Mouse (Mus musculus): ENCODE measurements around the gene Arhgef17. TPM values are rescaled to one million over a fixed set of nuclear protein-coding genes. Genes with fewer than 3 reads are reported as not detected.

The Arhgef17 gene
- total RNA-seq, 1 experiment, result 23.2 TPM

DNA sequence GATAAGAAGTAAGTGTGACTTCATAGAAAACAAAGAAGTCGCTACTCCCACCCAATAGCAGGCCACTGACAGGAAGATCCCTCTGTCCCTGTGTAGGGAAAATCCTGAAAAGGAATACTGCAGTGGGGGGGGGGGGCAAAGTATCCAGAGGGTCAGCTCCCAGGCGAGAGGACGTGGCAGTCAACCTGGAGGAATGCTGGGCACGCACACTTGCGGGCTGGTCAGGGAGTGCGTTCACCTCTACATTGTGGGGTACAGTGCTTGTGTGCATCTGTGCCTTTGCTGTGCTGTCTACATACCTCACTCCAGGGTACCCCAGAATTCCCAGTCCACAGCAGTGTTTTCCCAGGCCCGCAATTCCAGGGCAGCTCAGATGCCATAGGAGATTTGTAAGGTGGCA, 34.1 kb upstream of the Arhgef17 start:
- Histone ChIP-seq H3K9ac (ENCODE audit: insufficient read depth, low read depth, low read length, poor library complexity, severe bottlenecking) (no peak overlapping the region), H3K9me3 (ENCODE audit: control insufficient read depth, insufficient read depth, low read depth, low read length) (no peaks in the 10 kb centered on the region), H3K4me1 (ENCODE audit: control insufficient read depth in 2 of 2, insufficient read depth in 2 of 2, low read length in 2 of 2, poor library complexity in 1 of 2) (peaks cover 0 to 6% of the 10 kb centered on the region in 2 experiments; a peak in 1 of 4 replicates), H3K27ac (ENCODE audit: insufficient read depth, low read depth, low read length, poor library complexity, severe bottlenecking) (no peak overlapping the region), H3K36me3 (ENCODE audit: control insufficient read depth, insufficient read depth, low read length, poor library complexity, severe bottlenecking) (no peaks in the 10 kb centered on the region), H3K4me3 (ENCODE audit: insufficient read depth in 1 of 2, low read depth in 1 of 2, low read length in 2 of 2, poor library complexity in 1 of 2, severe bottlenecking in 1 of 2) (no peak overlapping the region)
- in situ Hi-C loops (cut with MboI; ENCODE audit: low sequenced_read_pairs in 2 of 2, unreplicated experiment in 2 of 2), result no loop called here
- TF ChIP-seq HCFC1 (IDR thresholded peaks at IDR 0.05; ENCODE audit: borderline replicate concordance, insufficient read depth, low read length) (no peak), MAFK (IDR thresholded peaks at IDR 0.05; ENCODE audit: insufficient read depth, low read depth, low read length) (no peak), ZNF384 (IDR thresholded peaks at IDR 0.05; ENCODE audit: low read depth, low read length) (no peak), ZC3H11A (IDR thresholded peaks at IDR 0.05; ENCODE audit: borderline replicate concordance, low read depth, low read length) (no peak), CHD2 (IDR thresholded peaks at IDR 0.05; ENCODE audit: low read depth, low read length) (no peak)
- no peak for DNase-seq (ENCODE audit: low read depth, low spot score)

DNA sequence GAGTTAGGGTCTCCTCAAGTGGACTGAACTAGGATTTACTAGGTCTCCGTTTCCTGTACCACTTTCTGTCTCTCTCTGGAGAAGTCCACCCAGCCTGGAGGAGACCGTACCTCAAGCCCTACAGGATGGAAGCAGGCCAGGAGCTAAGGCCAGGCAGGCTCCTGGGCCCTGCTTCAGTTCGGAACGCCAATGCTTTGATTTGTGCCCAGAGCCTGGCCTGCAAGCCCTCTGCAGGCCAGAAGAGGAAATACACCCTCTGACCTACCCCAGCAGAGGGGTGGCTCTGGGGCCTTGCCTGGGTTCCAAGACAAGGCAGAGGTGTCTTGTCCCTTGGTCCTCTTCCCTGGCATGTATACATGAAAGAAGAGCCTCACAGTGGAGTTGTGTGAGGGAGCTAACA, 33.2 kb upstream of the Arhgef17 start:
- H3K4me3 ChIP-seq (ENCODE audit: insufficient read depth in 1 of 2, low read depth in 1 of 2, low read length in 2 of 2, poor library complexity in 1 of 2, severe bottlenecking in 1 of 2), result no peak overlapping the region
- no peaks in the 10 kb centered on the region for H3K9me3 ChIP-seq (ENCODE audit: control insufficient read depth, insufficient read depth, low read depth, low read length)
- in situ Hi-C loops (cut with MboI; ENCODE audit: low sequenced_read_pairs in 2 of 2, unreplicated experiment in 2 of 2), result no loop called here
- TF ChIP-seq ZC3H11A (IDR thresholded peaks at IDR 0.05; ENCODE audit: borderline replicate concordance, low read depth, low read length), result 0 out of 2 replicates have a peak, but pooled peaks have one; percentile 2
- TF ChIP-seq ZNF384 (IDR thresholded peaks at IDR 0.05; ENCODE audit: low read depth, low read length), result no peak
- no peak overlapping the region for H3K27ac ChIP-seq (ENCODE audit: insufficient read depth, low read depth, low read length, poor library complexity, severe bottlenecking)
- 0 out of 4 replicates have a peak, but pooled peaks cover 0 to 4% of the 10 kb centered on the region in 2 experiments for H3K4me1 ChIP-seq (ENCODE audit: control insufficient read depth in 2 of 2, insufficient read depth in 2 of 2, low read length in 2 of 2, poor library complexity in 1 of 2)
- DNase-seq (ENCODE audit: low read depth, low spot score), result no peak
- no peaks in the 10 kb centered on the region for H3K36me3 ChIP-seq (ENCODE audit: control insufficient read depth, insufficient read depth, low read length, poor library complexity, severe bottlenecking)
- H3K9ac ChIP-seq (ENCODE audit: insufficient read depth, low read depth, low read length, poor library complexity, severe bottlenecking), result no peak overlapping the region

- DNase-seq (ENCODE audit: low read depth, low spot score), result no peak
- TF ChIP-seq ZNF384 (IDR thresholded peaks at IDR 0.05; ENCODE audit: low read depth, low read length) (no peak), ZC3H11A (IDR thresholded peaks at IDR 0.05; ENCODE audit: borderline replicate concordance, low read depth, low read length) (no peak), MAFK (IDR thresholded peaks at IDR 0.05; ENCODE audit: insufficient read depth, low read depth, low read length) (no peak), CHD2 (IDR thresholded peaks at IDR 0.05; ENCODE audit: low read depth, low read length) (no peak), HCFC1 (IDR thresholded peaks at IDR 0.05; ENCODE audit: borderline replicate concordance, insufficient read depth, low read length) (no peak)
- no peaks in the 10 kb centered on the region for H3K36me3 ChIP-seq (ENCODE audit: control insufficient read depth, insufficient read depth, low read length, poor library complexity, severe bottlenecking)
- H3K9ac ChIP-seq (ENCODE audit: insufficient read depth, low read depth, low read length, poor library complexity, severe bottlenecking), result no peak overlapping the region
- 0 out of 4 replicates have a peak, but pooled peaks cover 0 to 4% of the 10 kb centered on the region in 2 experiments for H3K4me1 ChIP-seq (ENCODE audit: control insufficient read depth in 2 of 2, insufficient read depth in 2 of 2, low read length in 2 of 2, poor library complexity in 1 of 2)
- no peak overlapping the region for H3K4me3 ChIP-seq (ENCODE audit: insufficient read depth in 1 of 2, low read depth in 1 of 2, low read length in 2 of 2, poor library complexity in 1 of 2, severe bottlenecking in 1 of 2)
- H3K9me3 ChIP-seq (ENCODE audit: control insufficient read depth, insufficient read depth, low read depth, low read length), result no peaks in the 10 kb centered on the region
- in situ Hi-C loops (cut with MboI; ENCODE audit: low sequenced_read_pairs in 2 of 2, unreplicated experiment in 2 of 2), result no loop called here
- H3K27ac ChIP-seq (ENCODE audit: insufficient read depth, low read depth, low read length, poor library complexity, severe bottlenecking), result no peak overlapping the region
Measured at GRCm38 (mm10) chr7:100964242-100964641, 32.3 kb upstream of the Arhgef17 start.

GRCm38 (mm10) chr7:100963381-100963780, 31.5 kb upstream of the Arhgef17 start:
- Histone ChIP-seq H3K4me1 (ENCODE audit: control insufficient read depth in 2 of 2, insufficient read depth in 2 of 2, low read length in 2 of 2, poor library complexity in 1 of 2) (0 out of 4 replicates have a peak, but pooled peaks cover 0 to 2% of the 10 kb centered on the region in 2 experiments), H3K36me3 (ENCODE audit: control insufficient read depth, insufficient read depth, low read length, poor library complexity, severe bottlenecking) (no peaks in the 10 kb centered on the region), H3K9ac (ENCODE audit: insufficient read depth, low read depth, low read length, poor library complexity, severe bottlenecking) (no peak overlapping the region), H3K9me3 (ENCODE audit: control insufficient read depth, insufficient read depth, low read depth, low read length) (no peaks in the 10 kb centered on the region), H3K27ac (ENCODE audit: insufficient read depth, low read depth, low read length, poor library complexity, severe bottlenecking) (no peak overlapping the region), H3K4me3 (ENCODE audit: insufficient read depth in 1 of 2, low read depth in 1 of 2, low read length in 2 of 2, poor library complexity in 1 of 2, severe bottlenecking in 1 of 2) (no peak overlapping the region)
- TF ChIP-seq CHD2 (IDR thresholded peaks at IDR 0.05; ENCODE audit: low read depth, low read length) (no peak), ZNF384 (IDR thresholded peaks at IDR 0.05; ENCODE audit: low read depth, low read length) (no peak), HCFC1 (IDR thresholded peaks at IDR 0.05; ENCODE audit: borderline replicate concordance, insufficient read depth, low read length) (no peak), ZC3H11A (IDR thresholded peaks at IDR 0.05; ENCODE audit: borderline replicate concordance, low read depth, low read length) (no peak), MAFK (IDR thresholded peaks at IDR 0.05; ENCODE audit: insufficient read depth, low read depth, low read length) (no peak)
- DNase-seq (ENCODE audit: low read depth, low spot score), result no peak
- in situ Hi-C loops (cut with MboI; ENCODE audit: low sequenced_read_pairs in 2 of 2, unreplicated experiment in 2 of 2), result no loop called here

DNA sequence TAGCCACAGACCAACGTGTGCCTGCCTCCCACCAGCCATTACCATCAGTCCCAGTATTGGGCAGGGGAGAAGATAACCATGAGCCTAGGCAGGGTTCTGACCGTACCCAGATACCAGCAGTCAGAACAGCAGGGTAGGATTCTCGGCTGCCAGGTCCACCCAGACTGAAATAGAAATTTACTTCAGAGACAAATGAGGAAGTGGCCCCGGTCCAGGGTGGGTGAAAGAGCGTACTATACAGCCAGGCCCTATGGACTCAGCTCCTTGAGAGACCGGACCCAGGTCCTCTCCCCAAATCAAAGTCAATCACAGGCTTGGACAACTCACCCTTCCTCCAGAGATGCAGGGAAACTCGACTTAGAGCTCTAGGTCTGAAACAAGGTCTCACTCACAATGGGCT, 29.2 kb upstream of the Arhgef17 start:
- Histone ChIP-seq H3K4me1 (ENCODE audit: control insufficient read depth in 2 of 2, insufficient read depth in 2 of 2, low read length in 2 of 2, poor library complexity in 1 of 2) (no peaks in the 10 kb centered on the region), H3K27ac (ENCODE audit: insufficient read depth, low read depth, low read length, poor library complexity, severe bottlenecking) (no peak overlapping the region), H3K9ac (ENCODE audit: insufficient read depth, low read depth, low read length, poor library complexity, severe bottlenecking) (no peak overlapping the region), H3K4me3 (ENCODE audit: insufficient read depth in 1 of 2, low read depth in 1 of 2, low read length in 2 of 2, poor library complexity in 1 of 2, severe bottlenecking in 1 of 2) (no peak overlapping the region), H3K9me3 (ENCODE audit: control insufficient read depth, insufficient read depth, low read depth, low read length) (no peaks in the 10 kb centered on the region), H3K36me3 (ENCODE audit: control insufficient read depth, insufficient read depth, low read length, poor library complexity, severe bottlenecking) (no peaks in the 10 kb centered on the region)
- in situ Hi-C loops (cut with MboI; ENCODE audit: low sequenced_read_pairs in 2 of 2, unreplicated experiment in 2 of 2), result no loop called here
- TF ChIP-seq ZC3H11A (IDR thresholded peaks at IDR 0.05; ENCODE audit: borderline replicate concordance, low read depth, low read length), result no peak
- TF ChIP-seq HCFC1 (IDR thresholded peaks at IDR 0.05; ENCODE audit: borderline replicate concordance, insufficient read depth, low read length), result no peak
- no peak for TF ChIP-seq MAFK (IDR thresholded peaks at IDR 0.05; ENCODE audit: insufficient read depth, low read depth, low read length)
- no peak for TF ChIP-seq ZNF384 (IDR thresholded peaks at IDR 0.05; ENCODE audit: low read depth, low read length)
- TF ChIP-seq CHD2 (IDR thresholded peaks at IDR 0.05; ENCODE audit: low read depth, low read length), result no peak
- DNase-seq (ENCODE audit: low read depth, low spot score), result no peak
